Mouse (Mus musculus) embryonic facial prominence, embryonic 11.5 days (tissue): ENCODE data around the gene Vps26c. TPM values are rescaled to one million over a fixed set of nuclear protein-coding genes. Genes with fewer than 3 reads are reported as not detected.

Source experiments
- ATAC-seq: fragments of 200-750 bp; cut with Nextera tagmentation; replicated peaks from 2 replicates; pipeline ENCODE4 v1.8.0; 2017; ENCODE audit warnings: low read depth; ENCODE audit not compliant: insufficient number of reproducible peaks, low FRiP score, low TSS enrichment
- DNase-seq: peaks from one replicate; pipeline ENCODE4 v3.0.0-alpha.2; 2015; ENCODE audit warnings: low spot score
- H3K27ac ChIP-seq: fragments of 300-500 bp; sonication (generic); replicated peaks from 2 replicates; pipeline ENCODE4 v1.5.1; 2014; ENCODE audit warnings: mild to moderate bottlenecking, low read depth, low read length, control low read depth
- H3K27me3 ChIP-seq: fragments of 300-500 bp; sonication (generic); 2 replicates; pipeline ENCODE4 v1.6.1; 2014; ENCODE audit warnings: mild to moderate bottlenecking, low read length, moderate library complexity, mixed read lengths; ENCODE audit not compliant: control insufficient read depth, insufficient read depth
- H3K36me3 ChIP-seq: fragments of 300-500 bp; sonication (generic); replicated peaks from 2 replicates; pipeline ENCODE4 v1.6.1; 2014; ENCODE audit warnings: low read depth, mild to moderate bottlenecking, low read length, moderate library complexity, mixed read lengths; ENCODE audit not compliant: control insufficient read depth, insufficient read depth
- H3K4me1 ChIP-seq: fragments of 300-500 bp; sonication (generic); 2 replicates; pipeline ENCODE4 v1.6.1; 2014; ENCODE audit warnings: low read length, mixed read lengths; ENCODE audit not compliant: control insufficient read depth, insufficient read depth
- H3K4me2 ChIP-seq: fragments of 300-500 bp; sonication (generic); 2 replicates; pipeline ENCODE4 v1.6.1; 2014; ENCODE audit warnings: low read depth, mild to moderate bottlenecking, control low read depth, low read length, moderate library complexity
- H3K4me3 ChIP-seq: fragments of 300-500 bp; sonication (generic); 2 replicates; pipeline ENCODE4 v1.5.1; 2014; ENCODE audit warnings: low read depth, low read length, control low read depth
- H3K9ac ChIP-seq: fragments of 300-500 bp; sonication (generic); replicated peaks from 2 replicates; pipeline ENCODE4 v1.6.1; 2014; ENCODE audit warnings: mild to moderate bottlenecking, control low read depth, low read length
- H3K9me3 ChIP-seq: fragments of 300-500 bp; sonication (generic); replicated peaks from 2 replicates; pipeline ENCODE4 v1.6.1; 2016; ENCODE audit warnings: mild to moderate bottlenecking, low read length, inconsistent platforms, mixed read lengths; ENCODE audit not compliant: control insufficient read depth
- WGBS: fragments of 180-500 bp; shearing (Covaris S2); extraction: QIAGEN DNeasy Blood & Tissue Kit; methylation state at CpG from one replicate; pipeline ENCODE4 v1.1.7; 2014; 5-methylcytosine and 5-hydroxymethylcytosine counted together
- polyA plus RNA-seq: library from polyadenylated mRNA; unstranded; fragments of >200 nt; fragmentation: Nextera tagmentation; extraction: Ambion mirVana; gene quantifications from 2 replicates; pipeline ENCODE4 v1.2.1, GENCODE M21; 2014

Vps26c gene
- polyA plus RNA-seq, 1 experiment from 2014 or later = 61.2 TPM

- Histone ChIP-seq H3K9ac (no peak overlapping the region), H3K36me3 (peaks cover 18% of the 10 kb centered on the region), H3K27me3 (no peaks in the 10 kb centered on the region), H3K9me3 (no peaks in the 10 kb centered on the region), H3K27ac (no peak overlapping the region), H3K4me2 (no peak overlapping the region), H3K4me3 (no peak overlapping the region), H3K4me1 (no peaks in the 10 kb centered on the region)
- WGBS = 98% methylated on average over 7 of the region's 7 CpGs
- DNase-seq (no peak), ATAC-seq (no peak)
Measured at GRCm38 (mm10) chr16:94449632-94450031, 77.0 kb downstream of the Vps26c start.

GRCm38 (mm10) chr16:94449151-94449550, 77.5 kb downstream of the Vps26c start:
- no peak overlapping the region for H3K4me3 ChIP-seq
- H3K36me3 ChIP-seq = peaks cover 16% of the 10 kb centered on the region
- H3K9me3 ChIP-seq = no peaks in the 10 kb centered on the region
- H3K4me1 ChIP-seq = no peaks in the 10 kb centered on the region
- H3K9ac ChIP-seq = no peak overlapping the region
- WGBS = 85% methylated on average over 8 of the region's 8 CpGs
- ATAC-seq (no peak), DNase-seq (no peak)
- H3K4me2 ChIP-seq = no peak overlapping the region
- H3K27me3 ChIP-seq = no peaks in the 10 kb centered on the region
- H3K27ac ChIP-seq = no peak overlapping the region

Other genes starting within 250 kb of the Vps26c start
- 7.4 and 8.6 TPM in 2 replicates for gene Hlcs, start 213.3 kb downstream of the Vps26c start, polyA plus RNA-seq
- 5.2 and 6.3 TPM in 2 replicates for gene Ripply3, start 198.4 kb downstream of the Vps26c start, polyA plus RNA-seq
- 407 and 435 TPM in 2 replicates for gene Ttc3, start 156.2 kb downstream of the Vps26c start, polyA plus RNA-seq
- 77.5 and 79.1 TPM in 2 replicates for gene Pigp, start 155.0 kb downstream of the Vps26c start, polyA plus RNA-seq
- 12.1 and 13.6 TPM in 2 replicates for gene Dyrk1a, start 43.2 kb upstream of the Vps26c start, polyA plus RNA-seq